Mouse (Mus musculus): ENCODE measurements around the gene Bub1. TPM values are rescaled to one million over a fixed set of nuclear protein-coding genes. Genes with fewer than 3 reads are reported as not detected.

Bub1 gene
- polyA plus RNA-seq, 1 experiment from 2014 or later, result 33.7 TPM

- 91% methylated on average over 5 of the region's 5 CpGs for WGBS
- Histone ChIP-seq H3K36me3 (ENCODE audit: control insufficient read depth, insufficient read depth, low read length) (peaks cover 7% of the 10 kb centered on the region), H3K4me3 (ENCODE audit: low read depth, low read length) (no peak overlapping the region), H3K9ac (ENCODE audit: low read length) (no peak overlapping the region), H3K27me3 (ENCODE audit: control insufficient read depth, insufficient read depth, low read length) (no peaks in the 10 kb centered on the region), H3K27ac (ENCODE audit: low read depth, low read length) (no peak overlapping the region), H3K9me3 (ENCODE audit: control insufficient read depth, low read length) (no peaks in the 10 kb centered on the region), H3K4me1 (ENCODE audit: control insufficient read depth, insufficient read depth, low read length) (no peaks in the 10 kb centered on the region), H3K4me2 (no peak overlapping the region)
- DNase-seq (ENCODE audit: low spot score, missing footprints) (no peak), ATAC-seq (ENCODE audit: low FRiP score) (no peak)
These were observed 72.3 kb downstream of the Bub1 start for GRCm38 (mm10) chr2:127759157-127759880.

GRCm38 (mm10) chr2:127757171-127757570 is 74.5 kb downstream of the Bub1 start:
- DNase-seq (ENCODE audit: low spot score, missing footprints) (no peak), ATAC-seq (ENCODE audit: low FRiP score) (0 out of 2 replicates have a peak, but pooled peaks have one; percentile 48)
- H3K9ac ChIP-seq (ENCODE audit: low read length), result no peak overlapping the region

GRCm38 (mm10) chr2:127754113-127754512 is 77.6 kb downstream of the Bub1 start:
- H3K27ac ChIP-seq (ENCODE audit: low read depth, low read length), result no peak overlapping the region
- no peaks in the 10 kb centered on the region for H3K4me1 ChIP-seq (ENCODE audit: control insufficient read depth, insufficient read depth, low read length)
- ATAC-seq (ENCODE audit: low FRiP score) (no peak), DNase-seq (ENCODE audit: low spot score, missing footprints) (no peak)
- no peak overlapping the region for H3K9ac ChIP-seq (ENCODE audit: low read length)
- no peaks in the 10 kb centered on the region for H3K9me3 ChIP-seq (ENCODE audit: control insufficient read depth, low read length)
- H3K4me3 ChIP-seq (ENCODE audit: low read depth, low read length), result no peak overlapping the region
- H3K36me3 ChIP-seq (ENCODE audit: control insufficient read depth, insufficient read depth, low read length), result no peaks in the 10 kb centered on the region; the same call in 1 of the 2 replicates
- H3K27me3 ChIP-seq (ENCODE audit: control insufficient read depth, insufficient read depth, low read length), result no peaks in the 10 kb centered on the region
- H3K4me2 ChIP-seq, result no peak overlapping the region
- 89% methylated on average over 4 of the region's 4 CpGs for WGBS

More at GRCm38 (mm10) chr2:127757171-127757570, 74.5 kb downstream of the Bub1 start:
- WGBS, result 47% methylated on average over 8 of the region's 8 CpGs
- Histone ChIP-seq H3K9me3 (ENCODE audit: control insufficient read depth, low read length) (no peaks in the 10 kb centered on the region), H3K4me3 (ENCODE audit: low read depth, low read length) (no peak overlapping the region), H3K4me2 (no peak overlapping the region), H3K27ac (ENCODE audit: low read depth, low read length) (peak overlapping the region; percentile 35; the same call in 1 of the 2 replicates), H3K4me1 (ENCODE audit: control insufficient read depth, insufficient read depth, low read length) (no peaks in the 10 kb centered on the region), H3K27me3 (ENCODE audit: control insufficient read depth, insufficient read depth, low read length) (no peaks in the 10 kb centered on the region), H3K36me3 (ENCODE audit: control insufficient read depth, insufficient read depth, low read length) (peaks cover 3% of the 10 kb centered on the region)

DNA sequence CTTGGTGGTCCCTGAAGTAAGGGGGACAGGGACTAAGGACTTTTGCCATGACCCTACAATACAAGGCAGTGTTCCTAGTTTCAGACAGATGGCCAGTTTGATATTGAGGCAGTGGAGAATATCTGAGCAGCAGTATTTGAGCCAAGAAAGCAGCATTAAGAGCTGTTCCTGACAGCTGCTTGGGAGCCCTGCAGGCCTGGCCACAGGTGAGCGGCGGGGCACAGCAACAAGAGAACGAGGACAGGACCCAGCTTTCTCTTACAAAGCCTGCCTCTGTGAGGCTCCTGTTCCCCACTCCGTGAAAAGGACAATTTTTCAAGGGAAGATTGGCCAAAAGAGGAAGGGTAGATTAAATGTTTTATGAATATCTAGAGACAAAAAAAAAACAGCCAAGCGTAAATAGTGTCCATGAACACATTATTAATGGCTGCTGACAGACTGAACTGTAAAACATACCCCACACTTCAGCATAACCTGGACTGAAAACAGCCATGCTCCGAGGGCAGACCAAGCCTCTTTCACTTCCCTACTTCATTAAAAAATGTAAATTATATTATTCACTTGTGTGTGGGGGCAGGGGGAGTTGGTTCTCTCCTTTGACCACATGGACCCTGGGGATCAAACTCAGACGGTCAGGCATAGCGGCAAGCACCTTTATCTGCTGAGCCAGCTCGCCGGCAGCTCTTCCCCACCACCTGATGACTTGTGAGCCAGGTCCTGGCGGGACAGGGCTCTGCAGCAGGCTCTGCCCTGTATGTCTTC is 79.6 kb downstream of the Bub1 start:
- no peaks in the 10 kb centered on the region for H3K4me1 ChIP-seq (ENCODE audit: control insufficient read depth, insufficient read depth, low read length)
- H3K4me2 ChIP-seq, result no peak overlapping the region
- ATAC-seq (ENCODE audit: low FRiP score) (no peak), DNase-seq (ENCODE audit: low spot score, missing footprints) (no peak)
- no peak overlapping the region for H3K27ac ChIP-seq (ENCODE audit: low read depth, low read length)
- H3K36me3 ChIP-seq (ENCODE audit: control insufficient read depth, insufficient read depth, low read length), result no peaks in the 10 kb centered on the region
- no peak overlapping the region for H3K9ac ChIP-seq (ENCODE audit: low read length)
- H3K27me3 ChIP-seq (ENCODE audit: control insufficient read depth, insufficient read depth, low read length), result no peaks in the 10 kb centered on the region
- H3K4me3 ChIP-seq (ENCODE audit: low read depth, low read length), result no peak overlapping the region
- WGBS, result 80% methylated on average over 11 of the region's 11 CpGs
- H3K9me3 ChIP-seq (ENCODE audit: control insufficient read depth, low read length), result no peaks in the 10 kb centered on the region

Other genes with a start within 250 kb of the Bub1 start
- 8.9 and 9.2 TPM in 2 replicates for gene Zfp661, start 244.8 kb downstream of the Bub1 start, polyA plus RNA-seq (2014; fragmentation: Nextera tagmentation; extraction: Ambion mirVana)
- 159 and 170 TPM in 2 replicates for gene Mrps5, start 244.6 kb downstream of the Bub1 start, polyA plus RNA-seq (2014; fragmentation: Nextera tagmentation; extraction: Ambion mirVana)
- 0.77 and 1.9 TPM in 2 replicates for gene Mal, start 175.2 kb downstream of the Bub1 start, polyA plus RNA-seq (2014; fragmentation: Nextera tagmentation; extraction: Ambion mirVana)
- 0.61 and 0.77 TPM in 2 replicates for gene Mall, start 101.9 kb downstream of the Bub1 start, polyA plus RNA-seq (2014; fragmentation: Nextera tagmentation; extraction: Ambion mirVana)
- 35.5 and 36.5 TPM in 2 replicates for gene Nphp1, start 43.0 kb downstream of the Bub1 start, polyA plus RNA-seq (2014; fragmentation: Nextera tagmentation; extraction: Ambion mirVana)
- 30.1 and 30.8 TPM in 2 replicates for gene Mtln, start 39.4 kb downstream of the Bub1 start, polyA plus RNA-seq (2014; fragmentation: Nextera tagmentation; extraction: Ambion mirVana)
- 0.18 TPM in 1 of 2 replicates, not detected in the other for gene Acoxl, start 7.0 kb upstream of the Bub1 start, polyA plus RNA-seq (2014; fragmentation: Nextera tagmentation; extraction: Ambion mirVana)

Data from midbrain, embryonic 11.5 days (tissue).